Mouse (Mus musculus) right cerebral cortex, postnatal 10 days (tissue): ENCODE measurements at regions not wholly inside any gene's neighbourhood (a gene's known extent, or its start where the extent isn't known, plus 50 kb on each side); places are given as distances from the start of the nearest gene placed in this dataset.
"Not testable (repeated sequence)": the region's sequence is repeated elsewhere in the genome, so short reads cannot be mapped to it uniquely, and the experiment has no call there.

Experiments
- DNase-seq, 2 experiments: peaks; one replicate each; pipeline ENCODE4 v3.0.0; 2021; ENCODE audit warnings: low spot score in 2 of 2

- no peak for DNase-seq
These were observed 90.1 kb upstream of the Hdac2 start for GRCm38 (mm10) chr10:36884198-36884597.

DNA sequence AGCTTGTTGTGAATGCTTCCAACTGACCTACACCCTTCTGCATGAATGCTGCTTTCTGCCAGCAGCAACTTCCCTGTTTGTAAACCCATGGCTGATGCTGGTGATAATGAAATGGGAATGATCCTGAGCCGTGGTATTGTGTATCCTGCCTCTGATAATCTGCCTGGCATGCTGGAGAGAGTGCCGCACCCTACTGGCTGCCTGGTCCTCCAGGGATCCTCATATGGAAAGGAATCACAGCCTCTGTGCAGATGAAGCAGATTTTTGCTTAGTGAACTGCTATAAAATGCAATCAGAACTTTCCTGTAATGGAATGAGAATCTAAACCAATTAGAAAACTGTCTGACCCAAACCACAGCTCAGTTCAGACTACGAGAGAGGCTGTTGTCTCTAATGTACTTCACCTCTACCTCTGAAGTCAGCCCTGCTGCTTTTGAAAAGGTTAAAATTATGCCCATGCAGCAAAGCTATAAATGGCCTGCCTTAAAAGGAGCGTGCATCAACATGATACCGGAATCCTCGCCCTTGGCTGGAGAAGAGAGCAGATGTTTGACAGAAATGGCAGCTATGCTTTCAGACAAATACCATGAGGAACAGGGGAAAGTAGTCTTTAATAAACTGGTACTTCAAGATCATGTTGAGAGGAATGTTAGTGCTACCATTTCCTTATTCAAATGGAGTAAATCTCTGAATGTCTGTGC is 76.3 kb upstream of the Hdac2 start:
- DNase-seq, result no peak

GRCm38 (mm10) chr10:36908861-36909260 is 65.5 kb upstream of the Hdac2 start:
- DNase-seq, result peak in 1 of 2 experiments; percentile 31

- DNase-seq, result not testable (repeated sequence)
These were observed 56.3 kb upstream of the Hdac2 start for GRCm38 (mm10) chr10:36918037-36918436.

DNA sequence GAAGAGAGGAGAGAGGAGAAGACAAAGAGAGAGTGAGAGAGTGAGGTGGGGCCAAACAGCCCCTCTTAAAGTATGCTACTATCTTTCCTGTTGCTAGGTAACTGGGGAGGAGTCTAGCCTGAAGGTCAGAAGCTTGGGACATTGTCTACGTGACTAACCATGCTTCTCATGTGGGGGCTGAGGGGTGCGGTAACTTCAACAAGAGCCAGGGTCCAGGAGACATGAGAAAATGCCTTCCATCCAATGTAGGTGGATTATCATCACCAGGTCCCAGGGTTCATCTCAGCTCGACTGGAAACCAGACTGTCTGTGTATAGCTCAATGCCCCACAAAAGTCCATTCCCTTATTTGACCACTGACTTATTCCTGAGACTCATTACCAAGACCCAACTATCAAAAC is 50.6 kb upstream of the Hdac2 start:
- DNase-seq, result no peak

DNA sequence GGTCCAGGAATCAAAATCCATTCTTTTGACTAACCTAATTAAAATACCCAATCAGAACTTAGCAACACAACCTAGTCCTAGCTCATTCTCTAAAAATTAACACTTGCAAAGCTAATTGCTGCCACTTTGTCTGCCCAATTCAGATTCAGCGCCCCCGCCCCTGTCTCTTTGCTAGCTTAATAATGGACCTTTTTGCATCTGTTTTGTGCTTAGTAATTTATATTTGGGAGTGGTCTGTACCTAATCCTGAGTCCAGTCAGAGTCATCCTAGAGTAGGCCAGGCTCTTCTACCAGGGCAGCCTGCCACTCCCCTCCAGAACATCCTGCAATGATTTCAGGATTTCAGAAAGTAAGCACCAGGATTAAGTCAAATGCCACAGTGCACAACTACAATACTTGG is 50.2 kb upstream of the Hdac2 start:
- no peak for DNase-seq
